Mouse (Mus musculus) neural tube, embryonic 13.5 days (tissue): ENCODE measurements around the gene Exoc6. TPM values are rescaled to one million over a fixed set of nuclear protein-coding genes. Genes with fewer than 3 reads are reported as not detected.
A peak's percentile ranks its signal among the peaks of the same experiment; 100 is the strongest.

ENCODE experiments used
- ATAC-seq: fragments of 200-750 bp; cut with Nextera tagmentation; 2 replicates; pipeline ENCODE4 v1.8.0; 2017; ENCODE audit warnings: low read depth, mild to moderate bottlenecking, moderate TSS enrichment, moderate library complexity
- H3K27ac ChIP-seq: fragments of 300-500 bp; sonication (generic); replicated peaks from 2 replicates; pipeline ENCODE4 v1.5.1; 2015; ENCODE audit warnings: moderate library complexity, mild to moderate bottlenecking, inconsistent platforms
- H3K27me3 ChIP-seq: fragments of 300-500 bp; sonication (generic); 2 replicates; pipeline ENCODE4 v1.6.1; 2015; ENCODE audit warnings: mild to moderate bottlenecking, inconsistent platforms
- H3K36me3 ChIP-seq: fragments of 300-500 bp; sonication (generic); 2 replicates; pipeline ENCODE4 v1.6.1; 2015; ENCODE audit warnings: mild to moderate bottlenecking, inconsistent platforms
- H3K4me1 ChIP-seq: fragments of 300-500 bp; sonication (generic); replicated peaks from 2 replicates; pipeline ENCODE4 v1.6.1; 2015; ENCODE audit warnings: inconsistent platforms
- H3K4me2 ChIP-seq: fragments of 300-500 bp; sonication (generic); 2 replicates; pipeline ENCODE4 v1.6.1; 2015; ENCODE audit warnings: inconsistent platforms, mild to moderate bottlenecking, moderate library complexity
- H3K4me3 ChIP-seq: fragments of 300-500 bp; sonication (generic); 2 replicates; pipeline ENCODE4 v1.5.1; 2015; ENCODE audit warnings: mild to moderate bottlenecking, inconsistent platforms
- H3K9ac ChIP-seq: fragments of 300-500 bp; sonication (generic); 2 replicates; pipeline ENCODE4 v1.6.1; 2015; ENCODE audit warnings: moderate library complexity, mild to moderate bottlenecking, inconsistent platforms
- H3K9me3 ChIP-seq: fragments of 300-500 bp; sonication (generic); 2 replicates; pipeline ENCODE4 v1.6.1; 2016; ENCODE audit warnings: inconsistent platforms
- WGBS: fragments of 180-500 bp; shearing (Covaris S2); methylation state at CpG from one replicate; pipeline ENCODE4 v1.1.7; 2015; 5-methylcytosine and 5-hydroxymethylcytosine counted together
- polyA plus RNA-seq: library from polyadenylated mRNA; unstranded; fragments of >200 nt; fragmentation: Nextera tagmentation; extraction: Ambion mirVana; gene quantifications from 2 replicates; pipeline ENCODE4 v1.2.1, GENCODE M21; 2015

Gene Exoc6
- polyA plus RNA-seq, 1 experiment from 2014 or later, result 14.7 TPM

- no peak overlapping the region for H3K4me3 ChIP-seq
- no peak overlapping the region for H3K9ac ChIP-seq
- WGBS, result 43% methylated on average over 22 of the region's 22 CpGs
- H3K27me3 ChIP-seq, result no peaks in the 10 kb centered on the region
- ATAC-seq, result peak; percentile 47
- no peak overlapping the region for H3K27ac ChIP-seq
- H3K4me2 ChIP-seq, result peak overlapping the region; percentile 44
- H3K9me3 ChIP-seq, result no peaks in the 10 kb centered on the region
- no peaks in the 10 kb centered on the region; the same call in 1 of the 2 replicates for H3K4me1 ChIP-seq
- 0 out of 2 replicates have a peak, but pooled peaks cover 2% of the 10 kb centered on the region for H3K36me3 ChIP-seq
Measured at GRCm38 (mm10) chr19:37601968-37602848, 52.0 kb downstream of the Exoc6 start.

GRCm38 (mm10) chr19:37609991-37610390 lies 59.8 kb downstream of the Exoc6 start:
- Histone ChIP-seq H3K9ac (no peak overlapping the region), H3K4me3 (no peak overlapping the region), H3K27ac (no peak overlapping the region), H3K4me1 (no peaks in the 10 kb centered on the region), H3K9me3 (no peaks in the 10 kb centered on the region), H3K36me3 (no peaks in the 10 kb centered on the region), H3K27me3 (no peaks in the 10 kb centered on the region), H3K4me2 (no peak overlapping the region)
- no peak for ATAC-seq
- WGBS, result 80% methylated on average over 7 of the region's 7 CpGs

- no peaks in the 10 kb centered on the region for H3K9me3 ChIP-seq
- H3K36me3 ChIP-seq, result peaks cover 4% of the 10 kb centered on the region; the same call in 1 of the 2 replicates
- no peaks in the 10 kb centered on the region for H3K4me1 ChIP-seq
- H3K27ac ChIP-seq, result no peak overlapping the region
- no peak overlapping the region for H3K4me3 ChIP-seq
- no peaks in the 10 kb centered on the region for H3K27me3 ChIP-seq
- H3K4me2 ChIP-seq, result no peak overlapping the region
- 76% methylated on average over 7 of the region's 7 CpGs for WGBS
- H3K9ac ChIP-seq, result no peak overlapping the region
- ATAC-seq, result no peak
Measured at GRCm38 (mm10) chr19:37612893-37613292, 62.7 kb downstream of the Exoc6 start.

DNA sequence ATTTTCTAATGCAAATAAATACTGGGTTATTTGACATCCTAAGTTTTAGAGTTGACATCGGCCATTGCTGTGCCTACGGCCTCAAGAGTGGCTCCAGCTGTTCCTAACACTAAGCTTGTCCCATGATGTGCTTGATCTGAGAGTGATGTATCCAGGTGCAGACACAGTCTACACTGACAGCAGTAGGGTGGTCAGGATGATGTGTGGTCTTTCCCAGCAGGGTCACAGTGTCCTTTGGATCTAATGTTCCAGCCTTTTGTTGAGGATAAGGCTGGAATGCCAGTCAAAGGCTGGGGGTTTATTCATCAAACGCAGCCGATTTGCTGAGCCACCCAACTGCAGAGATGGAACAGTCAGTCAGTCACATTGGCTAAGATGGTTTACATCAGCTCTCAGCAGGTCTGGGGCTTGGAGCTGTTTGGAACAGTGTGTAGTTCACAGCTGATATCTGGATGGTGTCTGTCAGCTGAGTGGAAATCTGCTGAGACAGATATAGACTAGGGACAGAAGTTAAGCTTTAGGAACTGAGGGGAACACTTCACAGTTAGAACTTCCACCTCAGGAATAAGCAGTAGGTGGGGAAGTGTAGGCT lies 64.9 kb downstream of the Exoc6 start:
- H3K9ac ChIP-seq, result no peak overlapping the region
- peaks cover 4% of the 10 kb centered on the region; the same call in 1 of the 2 replicates for H3K36me3 ChIP-seq
- no peaks in the 10 kb centered on the region for H3K27me3 ChIP-seq
- H3K4me1 ChIP-seq, result no peaks in the 10 kb centered on the region
- no peak overlapping the region for H3K4me2 ChIP-seq
- 62% methylated on average over 4 of the region's 4 CpGs for WGBS
- no peaks in the 10 kb centered on the region for H3K9me3 ChIP-seq
- H3K27ac ChIP-seq, result no peak overlapping the region
- no peak for ATAC-seq
- no peak overlapping the region for H3K4me3 ChIP-seq

DNA sequence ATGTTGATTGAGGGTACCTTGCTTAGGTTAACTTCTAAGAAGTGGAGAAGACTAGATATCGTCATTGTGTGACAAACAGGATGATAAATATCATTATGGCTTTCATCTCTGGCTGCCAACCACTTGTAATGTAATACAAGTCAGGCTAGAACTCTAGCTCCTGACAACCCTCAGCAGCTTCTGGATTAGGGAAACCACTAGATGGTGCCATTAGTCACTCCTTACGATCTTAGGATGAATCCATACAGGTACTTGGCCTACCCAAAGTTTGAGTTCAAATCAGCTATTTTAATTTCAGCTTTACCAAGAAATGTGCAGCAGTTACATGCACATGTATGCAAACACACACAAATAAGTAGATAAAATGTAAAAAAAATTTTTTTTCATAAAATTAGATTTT lies 97.8 kb downstream of the Exoc6 start:
- Histone ChIP-seq H3K27ac (no peak overlapping the region), H3K9me3 (no peaks in the 10 kb centered on the region), H3K4me1 (no peaks in the 10 kb centered on the region), H3K27me3 (no peaks in the 10 kb centered on the region), H3K9ac (no peak overlapping the region), H3K36me3 (no peaks in the 10 kb centered on the region), H3K4me3 (no peak overlapping the region), H3K4me2 (no peak overlapping the region)
- 47% methylated on average over 2 of the region's 2 CpGs for WGBS
- no peak for ATAC-seq

- Histone ChIP-seq H3K4me2 (no peak overlapping the region), H3K4me3 (no peak overlapping the region), H3K9me3 (no peaks in the 10 kb centered on the region), H3K27ac (no peak overlapping the region), H3K27me3 (no peaks in the 10 kb centered on the region), H3K4me1 (no peaks in the 10 kb centered on the region), H3K36me3 (no peaks in the 10 kb centered on the region), H3K9ac (no peak overlapping the region)
- ATAC-seq, result no peak
- WGBS, result 71% methylated on average over 2 of the region's 2 CpGs
Measured at GRCm38 (mm10) chr19:37650526-37650925, 100.3 kb downstream of the Exoc6 start.

- ATAC-seq, result no peak
- H3K4me3 ChIP-seq, result no peak overlapping the region
- H3K36me3 ChIP-seq, result no peaks in the 10 kb centered on the region
- no peaks in the 10 kb centered on the region for H3K9me3 ChIP-seq
- H3K4me2 ChIP-seq, result no peak overlapping the region
- H3K9ac ChIP-seq, result no peak overlapping the region
- 46% methylated on average over 5 of the region's 5 CpGs for WGBS
- no peaks in the 10 kb centered on the region for H3K27me3 ChIP-seq
- H3K4me1 ChIP-seq, result no peaks in the 10 kb centered on the region
- H3K27ac ChIP-seq, result no peak overlapping the region
Measured at GRCm38 (mm10) chr19:37654012-37654411, 103.8 kb downstream of the Exoc6 start.

- ATAC-seq, result no peak
- H3K4me2 ChIP-seq, result no peak overlapping the region
Measured at GRCm38 (mm10) chr19:37656441-37656840, 106.2 kb downstream of the Exoc6 start.

GRCm38 (mm10) chr19:37665256-37665655 lies 115.0 kb downstream of the Exoc6 start:
- no peak for ATAC-seq
- H3K36me3 ChIP-seq, result no peaks in the 10 kb centered on the region
- WGBS, result 68% methylated on average over 6 of the region's 6 CpGs

More at GRCm38 (mm10) chr19:37656441-37656840, 106.2 kb downstream of the Exoc6 start:
- Histone ChIP-seq H3K9me3 (no peaks in the 10 kb centered on the region), H3K36me3 (no peaks in the 10 kb centered on the region), H3K4me3 (no peak overlapping the region), H3K27ac (no peak overlapping the region), H3K27me3 (no peaks in the 10 kb centered on the region), H3K9ac (no peak overlapping the region), H3K4me1 (no peaks in the 10 kb centered on the region)
- 18% methylated on average over 9 of the region's 9 CpGs for whole genome bisulfite sequencing

DNA sequence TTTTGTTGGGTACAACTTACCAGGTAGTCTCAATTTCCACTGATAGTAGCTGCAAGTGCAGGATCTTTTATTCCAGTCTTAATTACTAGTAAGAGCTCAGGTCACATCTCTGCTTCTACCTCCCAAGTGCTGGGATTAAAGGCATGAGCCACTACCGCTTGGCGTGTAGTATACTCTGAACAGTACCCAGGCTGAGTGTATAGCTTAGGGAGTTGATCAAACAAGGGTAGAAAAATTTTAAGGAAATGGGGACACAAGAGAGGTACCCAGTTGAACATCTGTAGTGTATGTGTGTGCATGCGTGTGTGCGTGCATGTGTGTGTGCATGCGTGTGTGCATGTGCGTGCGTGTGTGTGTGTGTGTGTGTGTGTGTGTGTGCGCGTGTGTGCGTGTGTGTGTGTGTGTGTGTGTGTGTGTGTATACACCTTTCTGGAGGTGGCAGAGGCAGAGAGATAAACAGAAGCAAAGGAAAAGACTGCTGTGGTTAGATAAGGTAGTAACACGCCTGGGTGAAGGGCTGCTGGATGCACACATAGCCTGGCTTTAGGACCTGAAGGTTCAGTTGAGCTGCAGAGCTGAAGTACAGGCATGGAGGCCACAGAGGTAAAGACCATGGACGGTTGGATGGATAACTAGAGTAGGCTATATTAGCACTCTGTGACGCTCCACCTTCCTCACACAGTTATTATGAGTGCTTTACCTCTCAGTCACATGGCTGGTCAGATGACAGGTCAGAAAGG lies 117.8 kb downstream of the Exoc6 start:
- Histone ChIP-seq H3K36me3 (no peaks in the 10 kb centered on the region), H3K9me3 (no peaks in the 10 kb centered on the region), H3K27ac (no peak overlapping the region), H3K4me3 (no peak overlapping the region), H3K9ac (no peak overlapping the region), H3K4me2 (no peak overlapping the region), H3K27me3 (no peaks in the 10 kb centered on the region), H3K4me1 (no peaks in the 10 kb centered on the region)
- no peak for ATAC-seq
- 96% methylated on average over 13 of the region's 13 CpGs for WGBS

More at GRCm38 (mm10) chr19:37665256-37665655, 115.0 kb downstream of the Exoc6 start:
- no peaks in the 10 kb centered on the region for H3K4me1 ChIP-seq
- H3K4me2 ChIP-seq, result no peak overlapping the region
- H3K27me3 ChIP-seq, result no peaks in the 10 kb centered on the region
- H3K9ac ChIP-seq, result no peak overlapping the region
- no peaks in the 10 kb centered on the region for H3K9me3 ChIP-seq
- no peak overlapping the region for H3K27ac ChIP-seq
- no peak overlapping the region for H3K4me3 ChIP-seq

GRCm38 (mm10) chr19:37668657-37669056 lies 118.4 kb downstream of the Exoc6 start:
- ATAC-seq, result no peak

DNA sequence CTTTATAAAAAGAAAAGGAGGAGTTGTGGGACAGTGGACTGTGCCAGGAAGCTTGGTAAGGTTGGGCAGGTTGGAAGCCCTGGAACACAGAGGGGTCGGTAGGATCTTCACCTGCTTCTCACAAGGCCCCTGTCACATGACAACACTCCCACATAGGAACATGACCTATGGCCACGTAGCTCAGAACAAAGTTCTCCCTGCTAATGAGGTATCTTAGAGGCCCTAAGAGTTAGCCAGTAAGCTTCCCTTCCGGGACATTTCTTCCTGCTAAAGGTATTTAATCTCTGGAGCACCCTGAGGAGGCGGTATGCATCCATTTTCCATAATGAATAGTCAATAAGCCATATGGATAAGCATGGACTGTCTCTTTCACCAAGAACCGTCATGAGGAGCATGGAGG lies 119.3 kb downstream of the Exoc6 start:
- 86% methylated on average over 5 of the region's 5 CpGs for WGBS
- Histone ChIP-seq H3K4me1 (no peaks in the 10 kb centered on the region), H3K4me2 (no peak overlapping the region), H3K4me3 (no peak overlapping the region), H3K9ac (no peak overlapping the region), H3K9me3 (no peaks in the 10 kb centered on the region), H3K36me3 (no peaks in the 10 kb centered on the region), H3K27ac (no peak overlapping the region), H3K27me3 (no peaks in the 10 kb centered on the region)
- ATAC-seq, result no peak

More at GRCm38 (mm10) chr19:37668657-37669056, 118.4 kb downstream of the Exoc6 start:
- Histone ChIP-seq H3K9me3 (no peaks in the 10 kb centered on the region), H3K36me3 (no peaks in the 10 kb centered on the region), H3K4me3 (no peak overlapping the region), H3K27ac (no peak overlapping the region), H3K27me3 (no peaks in the 10 kb centered on the region), H3K4me1 (no peaks in the 10 kb centered on the region), H3K4me2 (no peak overlapping the region), H3K9ac (no peak overlapping the region)
- WGBS, result 93% methylated on average over 5 of the region's 5 CpGs
